Mouse (Mus musculus) urinary bladder, postnatal 25 days (tissue): ENCODE data around the gene Fam19a2.

Experiments
- DNase-seq: peaks from one replicate; pipeline ENCODE4 v3.0.0; 2022; ENCODE audit warnings: low spot score

Gene Fam19a2

DNA sequence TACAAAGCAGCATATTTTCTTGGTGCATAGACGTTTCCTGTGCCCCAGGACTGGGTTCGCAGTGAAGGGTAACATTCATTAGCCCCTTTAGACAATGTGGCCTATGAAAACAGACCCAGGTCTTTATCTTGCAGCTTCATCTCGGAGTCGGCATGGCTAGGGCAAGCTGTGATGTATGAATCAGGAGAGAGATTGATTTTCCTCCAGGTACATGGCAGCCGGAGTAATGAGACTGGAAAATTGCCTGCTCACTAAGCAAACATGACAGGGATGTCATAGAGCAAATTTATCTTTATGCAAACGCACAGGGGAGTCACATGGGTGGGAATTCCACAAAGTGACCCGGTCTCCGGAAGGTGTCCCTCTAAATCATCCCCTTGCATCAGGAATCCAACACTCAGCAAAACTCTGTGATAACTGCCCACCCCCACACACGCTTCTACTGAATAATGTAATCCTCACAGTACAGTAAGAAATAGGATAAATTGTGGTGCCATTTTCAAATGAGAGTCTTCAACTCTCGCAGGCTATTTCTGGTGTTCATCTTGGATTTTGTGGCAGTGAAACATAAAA is 306.9 kb downstream of the Fam19a2 start:
- DNase-seq, result no peak

GRCm38 (mm10) chr10:123572342-123573070 is 308.7 kb downstream of the Fam19a2 start:
- no peak for DNase-seq

DNA sequence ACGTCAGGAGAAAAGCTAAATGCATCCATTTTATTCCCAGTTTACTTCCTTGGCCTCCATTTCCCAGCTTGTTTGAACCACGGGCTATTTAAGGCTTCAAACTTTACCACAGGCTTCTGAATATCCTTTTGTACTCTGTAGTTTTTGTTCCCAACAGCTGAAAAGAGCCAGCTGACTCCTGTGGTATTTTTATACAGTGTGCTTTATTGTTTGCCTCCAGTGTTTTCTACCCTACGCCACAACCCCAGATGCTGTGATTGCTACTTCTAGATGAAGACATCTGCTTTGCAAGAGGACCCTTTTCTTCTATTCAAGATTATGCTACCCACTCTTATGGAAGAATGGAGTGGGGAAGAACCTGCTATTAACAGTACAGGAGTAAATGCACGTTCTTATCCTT is 314.0 kb downstream of the Fam19a2 start:
- no peak for DNase-seq

DNA sequence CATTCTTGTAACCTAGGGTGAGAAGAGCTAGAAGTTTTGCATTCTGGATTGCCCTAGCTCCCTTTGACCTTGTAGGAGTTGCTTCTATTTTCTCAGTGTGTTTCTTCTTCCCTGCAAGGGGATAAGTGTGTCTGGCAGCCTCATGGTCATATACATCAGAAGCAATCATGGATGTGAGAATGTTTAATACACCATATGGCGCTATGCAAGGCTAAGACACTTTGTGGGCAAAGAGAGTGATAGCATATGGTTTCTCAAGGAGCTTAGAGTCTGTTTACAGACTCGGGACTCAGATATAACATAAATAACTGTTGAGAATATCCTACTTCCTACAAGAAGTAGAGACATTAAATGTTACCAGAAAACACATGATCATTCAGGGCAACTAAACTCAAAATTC is 315.2 kb downstream of the Fam19a2 start:
- no peak for DNase-seq

GRCm38 (mm10) chr10:123595043-123595442 is 331.2 kb downstream of the Fam19a2 start:
- DNase-seq, result no peak

- no peak for DNase-seq
Measured at GRCm38 (mm10) chr10:123597059-123597458, 333.3 kb downstream of the Fam19a2 start.

DNA sequence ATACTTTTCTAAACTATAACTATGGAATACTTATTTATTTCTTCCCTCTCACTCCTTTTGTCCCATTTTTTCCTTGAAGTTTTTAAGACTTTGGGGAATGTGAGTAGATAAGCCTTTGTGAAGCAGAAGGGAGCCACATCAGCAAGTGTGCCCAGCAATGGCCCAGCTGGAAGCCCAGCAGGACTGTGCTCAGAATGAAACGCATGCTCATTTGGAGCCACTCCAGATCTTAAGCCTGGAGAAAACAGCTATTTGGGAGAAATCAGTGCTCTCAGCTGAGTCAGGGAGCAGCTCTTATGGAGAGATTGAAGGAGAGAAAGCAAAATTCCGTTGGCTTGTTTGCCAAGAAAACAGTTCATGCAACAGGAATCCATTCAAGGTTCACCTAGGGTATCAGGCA is 341.9 kb downstream of the Fam19a2 start:
- no peak for DNase-seq

DNA sequence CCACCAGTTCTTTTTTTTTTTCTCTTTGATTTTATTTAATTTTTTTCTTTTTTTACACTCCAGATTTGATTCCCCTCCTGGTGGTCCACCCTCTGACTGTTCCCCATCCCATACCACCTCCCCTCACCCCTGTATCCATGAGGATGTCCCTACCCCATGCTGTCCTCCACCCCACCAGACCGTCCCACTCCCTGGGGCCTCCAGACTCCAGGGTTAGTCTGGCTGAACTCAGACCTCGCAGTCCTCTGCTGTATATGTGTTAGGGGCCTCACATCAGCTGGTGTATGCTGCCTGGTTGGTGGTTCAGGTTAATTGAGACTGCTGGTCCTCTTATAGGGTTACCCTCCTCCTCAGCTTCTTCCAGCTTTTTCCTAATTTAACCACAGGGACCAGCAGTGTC is 362.9 kb downstream of the Fam19a2 start:
- no peak for DNase-seq

GRCm38 (mm10) chr10:123629248-123629744 is 365.5 kb downstream of the Fam19a2 start:
- no peak for DNase-seq

DNA sequence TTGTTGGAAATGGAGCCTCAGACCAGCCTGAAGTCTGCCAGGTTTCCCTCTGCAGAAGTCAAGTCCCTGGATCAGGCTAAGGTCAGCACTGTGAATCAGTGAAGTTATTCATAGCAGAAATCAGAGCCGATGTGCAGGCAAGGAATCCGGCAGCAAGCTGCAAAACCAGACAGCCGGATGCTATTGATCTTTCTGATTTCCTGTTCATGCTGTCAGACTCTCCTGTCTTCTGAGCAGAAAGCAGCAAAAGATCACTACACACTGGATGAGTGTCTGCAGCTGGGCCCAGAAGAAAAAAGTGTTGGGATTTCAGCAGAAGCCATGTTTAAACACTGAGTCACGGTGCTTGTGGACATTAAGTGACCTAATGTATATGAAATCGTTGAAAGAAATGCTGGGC is 368.2 kb downstream of the Fam19a2 start:
- DNase-seq, result no peak

DNA sequence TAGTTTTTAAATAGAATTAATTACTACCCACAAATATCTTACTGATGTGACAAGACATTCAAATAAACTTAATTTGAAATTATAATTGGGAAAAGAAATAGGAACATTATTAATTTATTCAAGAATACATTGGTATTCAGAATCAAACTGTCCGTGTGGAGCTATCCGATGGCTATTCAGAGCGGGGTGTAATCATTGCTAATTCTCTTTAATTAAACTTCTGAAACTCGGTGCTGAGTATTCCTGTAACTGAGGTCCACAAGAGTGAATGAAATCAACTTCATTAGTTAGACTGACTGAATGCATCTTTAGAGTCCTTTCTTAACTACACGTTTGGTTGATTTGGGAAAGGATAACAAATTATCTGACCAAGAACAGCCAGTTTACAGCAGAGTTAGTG is 372.9 kb downstream of the Fam19a2 start:
- no peak for DNase-seq

DNA sequence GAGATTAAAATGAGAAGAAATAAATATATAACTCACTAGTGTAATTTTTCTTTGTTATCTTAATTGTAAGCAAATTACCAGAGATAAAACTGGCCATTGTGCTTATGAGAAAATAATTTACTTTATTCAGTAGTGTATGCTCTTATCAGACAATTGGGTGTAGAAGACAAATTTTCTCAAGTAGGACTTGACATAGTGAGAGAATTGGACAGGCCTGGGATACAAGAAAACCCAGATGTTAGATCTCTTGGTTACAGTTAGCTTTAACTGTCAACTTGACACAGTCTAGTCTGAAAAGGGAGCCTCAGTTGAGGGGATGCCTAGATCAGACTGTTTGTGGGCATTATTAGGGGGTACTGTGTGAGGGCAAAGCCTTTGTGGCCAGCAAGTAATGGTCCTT is 373.7 kb downstream of the Fam19a2 start:
- DNase-seq, result no peak

GRCm38 (mm10) chr10:123645568-123645967 is 381.8 kb downstream of the Fam19a2 start:
- no peak for DNase-seq

- DNase-seq, result no peak
Measured at GRCm38 (mm10) chr10:123671208-123671607, 407.4 kb downstream of the Fam19a2 start.

- DNase-seq, result no peak
Measured at GRCm38 (mm10) chr10:123678284-123678864, 414.6 kb downstream of the Fam19a2 start.

DNA sequence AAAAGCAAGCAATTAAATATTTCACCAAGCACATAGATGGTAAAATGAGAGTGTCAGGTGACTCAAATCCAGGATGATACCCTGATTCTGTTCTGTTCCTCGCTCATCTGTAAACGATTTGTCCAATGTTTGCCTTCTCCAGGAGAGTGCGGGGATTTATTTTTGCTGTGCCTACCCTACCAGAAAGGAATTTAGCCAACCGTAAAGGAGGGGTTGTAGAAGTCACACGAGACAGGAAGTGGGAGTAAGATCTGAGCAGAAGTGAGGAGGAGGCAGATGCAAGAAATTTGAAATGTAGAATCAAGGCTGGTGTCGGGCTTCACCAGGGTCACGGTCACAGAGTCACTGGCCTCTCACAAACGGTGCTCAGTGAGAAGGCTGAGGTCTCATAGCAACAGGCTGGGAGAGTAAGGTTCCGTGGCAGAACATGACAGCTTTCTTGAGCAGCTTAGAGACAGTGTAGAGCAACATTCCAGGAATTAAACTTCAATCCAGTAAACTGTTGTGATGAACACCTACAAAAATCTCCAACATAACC is 419.0 kb downstream of the Fam19a2 start:
- no peak for DNase-seq

DNA sequence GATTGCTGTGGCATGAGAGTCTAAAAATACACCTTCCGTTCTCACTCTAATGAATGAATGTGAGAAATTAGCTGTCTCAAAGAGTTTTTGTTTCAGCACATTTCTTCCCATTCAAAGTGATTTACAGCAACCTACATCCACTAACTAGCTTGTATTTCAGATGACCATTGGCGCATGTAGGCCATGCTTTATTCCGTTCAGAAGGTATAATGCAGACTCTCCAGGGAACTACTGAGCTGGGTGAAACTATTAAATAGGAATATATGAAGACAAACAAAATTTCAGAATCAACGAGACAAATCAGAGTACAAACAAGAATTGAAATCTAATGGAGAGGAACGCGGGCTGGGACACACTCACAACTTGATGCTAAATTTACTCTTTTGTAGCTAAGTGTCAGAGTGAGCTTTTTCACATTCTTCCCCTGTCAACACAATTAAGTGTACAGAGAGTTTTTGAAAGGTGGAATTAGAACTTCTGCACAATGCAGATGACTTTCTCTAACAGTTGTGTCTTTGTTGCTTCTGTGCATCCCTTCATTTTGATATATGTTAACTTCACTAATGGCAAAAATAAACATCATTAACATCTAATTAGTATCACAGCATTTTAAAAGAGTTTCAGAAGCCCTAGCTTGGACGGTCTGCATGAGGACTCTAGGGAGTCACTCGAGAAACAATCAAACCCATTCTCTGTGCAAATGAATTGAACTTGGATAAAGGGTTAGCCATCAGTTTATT is 428.6 kb downstream of the Fam19a2 start:
- no peak for DNase-seq

DNA sequence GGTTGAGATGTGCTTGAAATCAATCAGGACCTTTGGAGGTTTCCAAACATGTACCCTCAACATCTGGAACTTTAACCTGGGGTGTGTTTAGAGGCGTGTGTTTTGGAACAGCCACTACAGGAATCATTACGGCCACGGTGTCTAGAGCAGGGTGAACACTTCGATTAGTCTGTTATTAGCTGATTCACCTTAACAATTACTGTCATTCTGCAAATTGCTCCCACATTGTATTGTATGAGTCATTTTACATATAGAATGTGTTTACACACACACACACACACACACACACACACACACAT is 429.1 kb downstream of the Fam19a2 start:
- DNase-seq, result no peak

- no peak for DNase-seq
Measured at GRCm38 (mm10) chr10:123702595-123702994, 438.8 kb downstream of the Fam19a2 start.

DNA sequence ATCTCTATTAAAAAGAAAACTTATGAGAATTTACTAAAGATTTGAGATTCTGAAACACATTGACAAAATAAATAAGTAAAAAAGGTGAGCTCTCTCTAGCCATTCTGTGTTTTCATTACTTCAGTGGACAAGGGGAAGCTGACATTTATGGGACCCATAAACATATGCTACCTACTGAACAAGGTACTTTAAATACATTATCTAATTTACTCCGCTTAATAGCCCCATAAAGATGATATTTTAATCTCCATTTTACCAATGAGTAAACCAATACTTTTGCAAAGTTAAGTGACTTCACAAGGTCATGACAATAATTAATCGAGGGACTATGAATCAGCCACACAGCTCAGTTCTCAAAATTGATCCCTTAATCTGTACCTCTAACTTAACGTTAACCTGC is 443.2 kb downstream of the Fam19a2 start:
- DNase-seq, result no peak

- no peak for DNase-seq
Measured at GRCm38 (mm10) chr10:123710738-123711137, 446.9 kb downstream of the Fam19a2 start.

GRCm38 (mm10) chr10:123721952-123722460 is 458.2 kb downstream of the Fam19a2 start:
- no peak for DNase-seq
